Mouse (Mus musculus) kidney, adult 18-20 months (tissue): ENCODE results near the gene Gm14496.
"Not testable (repeated sequence)": the region's sequence is repeated elsewhere in the genome, so short reads cannot be mapped to it uniquely, and the experiment has no call there.

Source experiments
- DNase-seq: peaks from one replicate; pipeline ENCODE4 v3.0.0; 2021

The Gm14496 gene

GRCm38 (mm10) chr2:181990829-181991228 lies at the start of gene Gm14496:
TSS of gene Gm14496 (plus strand) at chr2:181991129.
- no peak for DNase-seq

GRCm38 (mm10) chr2:181952747-181953680 lies 37.9 kb upstream of the Gm14496 start:
- not testable (repeated sequence) for DNase-seq

GRCm38 (mm10) chr2:181968395-181968794 lies 22.5 kb upstream of the Gm14496 start:
- DNase-seq: no peak

DNA sequence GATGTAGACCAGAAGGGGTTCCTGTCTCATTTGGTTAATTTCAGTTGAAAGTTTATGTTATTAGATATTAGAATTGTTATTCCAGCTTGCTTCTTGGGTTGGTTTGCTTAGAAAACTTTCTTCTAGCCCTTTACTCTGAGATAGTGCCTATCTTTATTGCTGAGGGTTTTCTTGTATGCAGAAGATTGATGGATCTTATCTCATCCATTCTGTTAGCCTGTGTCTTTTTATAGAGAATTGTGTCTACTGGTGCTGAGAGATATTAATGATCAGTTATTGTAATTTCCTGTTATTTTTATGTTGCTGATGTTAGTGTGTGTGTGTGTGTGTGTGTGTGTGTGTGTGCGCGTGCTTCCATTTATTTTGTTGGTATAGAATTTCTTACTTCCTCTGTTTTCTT lies 21.7 kb upstream of the Gm14496 start:
- no peak for DNase-seq

DNA sequence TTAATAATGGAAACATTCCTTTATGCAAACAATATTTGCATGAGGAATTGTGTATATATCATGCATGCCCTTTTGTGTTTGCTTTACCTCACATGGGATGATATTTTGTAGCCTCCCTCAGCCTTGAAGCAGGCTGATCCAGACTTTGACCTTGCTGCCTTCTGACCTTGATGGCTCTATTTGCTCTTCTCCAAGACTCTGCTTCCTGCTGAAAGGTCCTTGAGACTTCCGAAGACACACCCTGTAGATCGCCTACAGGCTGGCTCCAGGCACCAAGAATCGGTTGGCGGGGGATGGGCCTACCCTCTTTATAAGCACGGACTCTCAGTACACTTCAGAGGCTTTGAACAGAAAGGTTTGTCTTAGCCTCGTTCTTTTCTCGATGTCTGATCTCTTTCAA lies 9.0 kb upstream of the Gm14496 start:
- DNase-seq: not testable (repeated sequence)
